Mouse (Mus musculus): ENCODE data around the gene Ncbp2.
A peak's percentile ranks its signal among the peaks of the same experiment; 100 is the strongest.

The Ncbp2 gene

GRCm38 (mm10) chr16:31948345-31948774 is at the start of gene Ncbp2, which contains the start of gene 0610012G03Rik:
Gene Ncbp2, plus strand, starts transcription at chr16:31948513.
Gene 0610012G03Rik, minus strand, starts transcription at chr16:31948494.
- peak; percentile 91 for DNase-seq

GRCm38 (mm10) chr16:31898546-31899326 is 49.6 kb upstream of the Ncbp2 start:
- DNase-seq = no peak

DNA sequence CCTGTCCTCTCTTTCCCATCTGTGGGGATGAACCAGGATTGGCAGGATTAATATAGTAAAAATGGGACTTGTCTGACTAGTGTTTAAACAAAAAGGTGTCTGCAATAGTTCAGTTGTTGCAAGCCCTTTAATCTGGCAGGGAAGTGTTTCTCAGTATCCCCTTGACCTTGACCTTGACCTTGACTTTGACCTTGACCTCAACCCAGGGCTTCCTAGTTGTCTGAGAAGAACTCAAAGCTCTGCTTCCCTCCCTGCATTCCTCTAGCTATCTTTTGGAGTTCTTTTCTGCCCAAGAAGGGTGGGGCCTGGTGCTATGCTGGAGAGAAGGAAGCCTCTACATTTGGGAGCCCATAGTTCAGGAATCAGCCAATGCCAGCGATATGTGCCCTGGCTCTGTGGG is 46.4 kb upstream of the Ncbp2 start:
- DNase-seq = no peak

GRCm38 (mm10) chr16:31903239-31903638 is 45.1 kb upstream of the Ncbp2 start:
- DNase-seq = no peak

DNA sequence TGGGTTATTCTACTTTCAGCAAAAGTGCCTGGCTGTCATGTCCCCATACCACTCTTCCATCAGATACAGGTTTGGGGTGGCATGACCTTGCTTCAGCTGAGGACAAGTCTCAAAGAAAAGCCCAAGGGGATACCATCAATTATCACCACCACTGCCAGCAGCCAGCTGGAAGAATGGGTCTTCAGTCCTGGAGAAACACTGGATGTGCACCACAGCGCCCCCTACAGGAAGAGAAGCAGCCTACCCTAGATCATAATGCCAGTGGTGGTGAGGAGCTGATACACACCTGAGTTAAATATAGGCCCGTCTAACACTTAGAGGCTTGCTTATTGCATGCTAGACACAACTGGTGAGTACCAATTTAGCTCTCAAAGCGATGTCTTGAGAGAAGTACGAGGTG is 43.0 kb upstream of the Ncbp2 start:
- DNase-seq = no peak

- DNase-seq = no peak
Observed at GRCm38 (mm10) chr16:31905891-31906825, 42.2 kb upstream of the Ncbp2 start.

GRCm38 (mm10) chr16:31906896-31907295 is 41.4 kb upstream of the Ncbp2 start:
- DNase-seq = no peak

DNA sequence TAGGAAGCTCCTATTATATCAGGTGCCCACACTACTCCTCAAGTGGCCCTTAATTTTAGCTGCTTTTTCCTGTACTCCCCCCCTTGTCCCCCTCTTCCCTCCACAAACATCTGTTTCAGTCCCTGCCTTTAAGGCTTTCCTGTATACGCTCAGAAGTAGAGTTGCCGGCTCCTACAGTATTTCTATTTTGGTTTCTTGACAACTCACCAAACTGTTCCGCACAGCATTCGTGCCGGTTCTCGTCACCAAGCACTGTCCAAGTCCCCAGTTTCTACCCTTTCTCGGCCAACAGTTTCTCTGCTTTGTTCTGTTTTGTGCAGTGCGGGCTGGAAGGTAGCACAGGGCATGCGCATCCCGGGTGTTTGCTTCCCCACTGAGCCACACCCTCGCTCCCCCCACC is 39.4 kb upstream of the Ncbp2 start:
- no peak for DNase-seq

DNA sequence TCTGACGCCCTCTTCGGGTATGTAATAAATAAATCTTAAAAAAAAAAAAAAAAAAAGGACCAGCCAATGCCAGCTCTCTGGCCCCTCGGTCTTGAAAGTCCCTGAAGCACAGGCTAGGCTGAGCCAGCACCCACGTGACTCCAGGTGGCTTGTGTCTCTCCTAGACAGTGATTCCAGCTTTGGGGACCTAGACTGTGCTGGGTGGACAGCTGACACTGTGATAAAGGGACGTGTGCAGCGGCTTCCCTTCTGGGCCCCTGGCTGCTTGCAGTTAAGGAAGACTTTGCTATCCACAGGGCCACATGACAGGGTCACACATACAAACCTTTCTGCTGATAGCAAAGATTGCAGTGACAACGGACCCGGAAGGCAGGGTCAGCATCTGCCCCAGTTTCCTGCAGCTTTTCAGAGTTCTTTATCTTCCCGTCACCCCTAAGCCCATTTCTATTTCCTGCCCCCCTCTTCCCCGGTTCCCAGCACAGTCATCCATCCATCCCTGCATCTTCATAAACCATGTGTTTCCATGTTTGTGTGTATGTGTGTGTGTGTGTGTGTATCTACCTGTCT is 37.9 kb upstream of the Ncbp2 start:
- DNase-seq = no peak

DNA sequence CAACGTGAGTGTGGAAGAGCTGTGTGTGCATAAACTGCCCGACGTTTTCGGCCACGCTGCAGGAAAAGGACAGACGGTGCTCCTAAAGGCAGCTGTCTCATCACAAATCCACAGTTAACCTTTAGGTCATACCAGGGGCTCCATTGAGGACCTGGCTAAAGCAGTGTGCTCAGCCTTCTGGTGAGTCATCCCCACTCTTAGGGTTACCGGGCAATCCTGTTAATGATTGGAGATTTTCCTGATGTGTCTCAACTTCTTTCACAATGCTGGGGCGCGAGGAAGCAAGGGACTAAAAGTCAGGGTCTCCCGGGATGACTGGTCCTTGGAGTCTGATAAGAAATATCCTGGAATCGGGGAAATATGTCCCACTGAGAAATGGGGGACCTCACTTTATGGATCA is 30.5 kb upstream of the Ncbp2 start:
- DNase-seq = no peak

- DNase-seq = peak; percentile 92
Observed at GRCm38 (mm10) chr16:31918248-31918724, 30.0 kb upstream of the Ncbp2 start.

- DNase-seq = no peak
Observed at GRCm38 (mm10) chr16:31924368-31924767, 23.9 kb upstream of the Ncbp2 start.

DNA sequence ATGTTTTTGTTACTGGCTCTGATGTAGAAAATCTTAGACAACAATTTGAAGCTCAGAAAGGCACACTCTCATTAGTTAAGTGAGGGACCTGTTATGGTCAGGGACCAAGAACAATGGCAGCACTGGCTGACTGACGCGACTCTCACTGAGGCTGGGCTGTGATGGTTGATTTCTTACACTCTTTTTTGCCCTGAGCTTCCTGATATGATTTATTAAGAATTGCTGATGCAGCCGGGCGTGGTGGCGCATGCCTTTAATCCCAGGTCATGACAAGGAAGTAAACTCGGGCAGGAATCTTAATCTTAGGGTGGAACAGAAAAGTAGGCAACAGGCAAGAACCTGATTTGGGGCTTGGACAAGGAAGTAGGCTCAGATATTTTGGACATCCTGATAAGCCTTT is 22.2 kb upstream of the Ncbp2 start:
- DNase-seq = no peak

DNA sequence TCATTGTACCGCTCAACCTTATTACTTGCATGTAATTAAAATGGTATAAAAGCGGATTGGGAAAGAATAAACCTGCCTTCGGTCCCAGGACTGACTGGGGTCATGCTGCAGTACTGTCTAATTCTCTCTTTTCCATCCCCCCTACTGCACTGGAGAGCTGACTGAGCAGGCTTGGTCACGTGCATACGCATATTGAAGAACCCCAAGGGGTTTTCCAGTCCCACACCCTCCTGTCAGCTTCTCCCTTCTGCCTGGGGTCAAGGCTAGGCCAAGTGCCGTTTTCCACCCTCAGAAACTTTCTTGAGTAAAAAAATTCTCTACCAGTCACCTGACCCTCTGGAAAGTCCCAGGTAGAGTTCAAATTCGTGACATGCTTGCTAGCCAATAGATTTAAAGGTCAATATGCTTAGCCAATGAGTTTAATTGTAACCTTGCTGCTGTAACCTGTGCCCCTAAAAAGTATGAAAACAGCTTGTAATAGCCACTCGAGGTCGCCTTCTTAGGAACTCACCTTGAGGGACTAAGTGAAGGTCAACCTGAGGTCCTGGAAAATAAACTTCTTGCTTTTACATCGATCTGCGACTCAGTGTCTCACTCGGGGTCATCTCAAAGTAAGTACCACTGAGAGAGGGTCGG is 21.6 kb upstream of the Ncbp2 start:
- DNase-seq = no peak

DNA sequence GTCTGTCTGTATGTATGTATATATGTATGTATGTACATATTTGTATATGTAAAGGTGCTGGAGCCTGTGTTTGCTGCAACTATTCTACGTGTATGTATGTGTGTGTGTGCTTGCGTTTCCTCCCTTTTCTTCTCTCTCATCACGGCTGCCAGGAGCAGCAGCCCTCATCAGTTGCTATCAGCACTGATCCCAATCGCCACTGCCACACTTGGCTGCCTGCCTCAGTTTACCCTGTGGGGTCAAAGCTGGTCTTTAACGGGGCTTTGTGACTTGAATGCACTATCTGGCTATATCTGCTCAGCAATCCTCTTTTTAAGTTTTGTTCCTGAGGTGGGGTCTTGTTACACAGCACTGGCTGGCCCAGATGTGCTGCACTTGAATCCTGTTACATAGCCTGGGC is 20.9 kb upstream of the Ncbp2 start:
- DNase-seq = no peak

DNA sequence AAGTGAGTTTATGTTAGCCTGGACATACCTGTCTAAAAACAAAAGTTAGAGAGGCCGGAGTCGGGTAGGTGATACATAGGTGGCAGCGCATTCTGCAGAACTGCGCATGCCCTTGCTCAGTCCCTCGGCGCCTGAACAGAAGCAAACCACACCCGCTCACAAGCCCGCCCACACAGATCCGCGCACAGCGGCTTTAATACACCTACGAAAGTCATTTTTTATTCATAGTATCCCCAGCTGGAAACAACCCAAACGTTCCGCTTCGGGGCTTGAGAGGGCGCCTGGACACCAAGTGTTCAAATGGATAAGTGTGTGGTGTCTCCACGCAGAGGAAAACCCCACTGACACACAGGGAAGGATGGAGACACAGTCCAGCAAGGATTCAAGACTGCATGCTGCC is 17.0 kb upstream of the Ncbp2 start:
- peak; percentile 53 for DNase-seq

- DNase-seq = no peak
Observed at GRCm38 (mm10) chr16:31932255-31932654, 16.1 kb upstream of the Ncbp2 start.

- DNase-seq = peak; percentile 95
Observed at GRCm38 (mm10) chr16:31932840-31933697, 15.2 kb upstream of the Ncbp2 start.

- DNase-seq = peak; percentile 85
Observed at GRCm38 (mm10) chr16:31933751-31934549, 14.4 kb upstream of the Ncbp2 start, which contains the start of gene Pigz. Gene Pigz, plus strand, starts transcription at chr16:31933851.

- no peak for DNase-seq
Observed at GRCm38 (mm10) chr16:31934550-31935010, 13.7 kb upstream of the Ncbp2 start.
